Comparison of ENCODE assay signal across 9 mouse cellular contexts in the genomic region with DNA sequence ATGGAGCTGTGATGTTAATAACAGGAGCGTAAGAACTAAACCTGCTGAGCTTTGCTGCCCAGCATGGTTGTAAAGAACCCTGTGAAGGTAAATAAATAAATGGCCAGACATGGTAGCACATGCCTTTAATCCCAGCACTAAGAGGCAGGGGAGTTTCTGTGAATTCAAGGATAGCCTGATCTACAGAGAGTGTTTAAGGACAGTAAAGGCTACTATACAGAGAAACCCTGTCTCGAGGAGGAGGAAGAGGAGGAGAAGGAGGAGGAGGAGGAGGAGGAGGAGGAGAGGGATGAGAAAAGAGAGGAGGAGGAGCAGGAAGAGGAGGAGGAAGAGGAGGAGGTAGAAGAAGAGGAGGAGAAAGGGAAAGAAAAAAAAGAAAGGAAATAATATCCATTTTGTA. TPM values are rescaled to one million over a fixed set of nuclear protein-coding genes. Genes with fewer than 3 reads are reported as not detected.
DNase-seq lines count a peak whose midpoint lies in the region; ATAC-seq and TF ChIP-seq lines count a peak whose summit lies in the region.
"Had no signal": no experiment of that assay in that cellular context is flagged by ENCODE, and none has a peak within 500 bp of the region (broad histone marks: within the 10 kb centered on the region; RNA-seq: fewer than 3 reads in every experiment).

No protein-coding gene starts in this region.

- no peak overlapping the region for H3K9ac ChIP-seq in heart, embryonic 15.5 days
- peak overlapping the region; percentile 76 for H3K9ac ChIP-seq in hindbrain, embryonic 15.5 days
- peak overlapping the region; percentile 79; the same call in 1 of the 2 replicates for H3K9ac ChIP-seq in midbrain, embryonic 16.5 days (ENCODE audit: low read depth, low read length)

- no peak for DNase-seq in heart, postnatal 25 days (ENCODE audit: low spot score)
- no peak for DNase-seq in adrenal gland, postnatal 10 days
- no peak for DNase-seq in gastrocnemius, postnatal 36 days
- DNase-seq in spleen, postnatal 10 days (ENCODE audit: low spot score in 2 of 2), result no peak

- no peak for TF ChIP-seq CTCF in bone marrow macrophage, adult 2 months (IDR thresholded peaks at IDR 0.05; ENCODE audit: low read depth, low read length)

- H3K27me3 ChIP-seq in heart, embryonic 15.5 days, result no peaks in the 10 kb centered on the region
- H3K27me3 ChIP-seq in hindbrain, embryonic 15.5 days, result no peaks in the 10 kb centered on the region
- no peaks in the 10 kb centered on the region for H3K27me3 ChIP-seq in midbrain, embryonic 16.5 days (ENCODE audit: control insufficient read depth, insufficient read depth, low read depth, low read length)
- H3K27me3 ChIP-seq: Patski had no signal

- no peaks in the 10 kb centered on the region for H3K9me3 ChIP-seq in heart, embryonic 15.5 days (replicated peaks)
- no peaks in the 10 kb centered on the region for H3K9me3 ChIP-seq in hindbrain, embryonic 15.5 days
- no peaks in the 10 kb centered on the region for H3K9me3 ChIP-seq in midbrain, embryonic 16.5 days (replicated peaks; ENCODE audit: control insufficient read depth, low read length, poor library complexity, severe bottlenecking)

- peaks cover 7% of the 10 kb centered on the region for H3K4me1 ChIP-seq in heart, embryonic 15.5 days (replicated peaks)
- peaks cover 10% of the 10 kb centered on the region for H3K4me1 ChIP-seq in bone marrow macrophage, adult 2 months (ENCODE audit: control insufficient read depth, insufficient read depth, low read length)
- H3K4me1 ChIP-seq in hindbrain, embryonic 15.5 days (replicated peaks), result peaks cover 18% of the 10 kb centered on the region
- peaks cover 17% of the 10 kb centered on the region for H3K4me1 ChIP-seq in midbrain, embryonic 16.5 days (ENCODE audit: control insufficient read depth, insufficient read depth, low read length)

- peak overlapping the region; percentile 58 for H3K4me3 ChIP-seq in heart, embryonic 15.5 days
- peak overlapping the region; percentile 70 for H3K4me3 ChIP-seq in bone marrow macrophage, adult 2 months (ENCODE audit: insufficient read depth, low read length)
- H3K4me3 ChIP-seq in hindbrain, embryonic 15.5 days, result peak overlapping the region; percentile 67
- H3K4me3 ChIP-seq in midbrain, embryonic 16.5 days (ENCODE audit: low read depth, low read length), result peak overlapping the region; percentile 64

- no peak for TF ChIP-seq POLR2A in bone marrow macrophage, adult 2 months (IDR thresholded peaks at IDR 0.05; ENCODE audit: borderline replicate concordance, low read depth, low read length)

- no peaks in the 10 kb centered on the region for H3K36me3 ChIP-seq in heart, embryonic 15.5 days
- no peaks in the 10 kb centered on the region for H3K36me3 ChIP-seq in hindbrain, embryonic 15.5 days
- no peaks in the 10 kb centered on the region for H3K36me3 ChIP-seq in midbrain, embryonic 16.5 days (ENCODE audit: control insufficient read depth, insufficient read depth, low read length)

- peak overlapping the region; percentile 90 for H3K4me2 ChIP-seq in heart, embryonic 15.5 days
- H3K4me2 ChIP-seq in hindbrain, embryonic 15.5 days, result peak overlapping the region; percentile 97
- peak overlapping the region; percentile 97 for H3K4me2 ChIP-seq in midbrain, embryonic 16.5 days (ENCODE audit: low read length)

- ATAC-seq in heart, embryonic 15.5 days (replicated peaks; ENCODE audit: insufficient number of reproducible peaks, insufficient read depth, low FRiP score, low read depth), result no peak
- ATAC-seq in hindbrain, embryonic 15.5 days (ENCODE audit: low FRiP score, low read depth), result 0 out of 2 replicates have a peak, but pooled peaks have one; percentile 7
- ATAC-seq in midbrain, embryonic 16.5 days, result 0 out of 2 replicates have a peak, but pooled peaks have one; percentile 23

- no peak overlapping the region for H3K27ac ChIP-seq in heart, embryonic 15.5 days
- no peak overlapping the region for H3K27ac ChIP-seq in bone marrow macrophage, adult 2 months (ENCODE audit: insufficient read depth, low read depth, low read length)
- peak overlapping the region; percentile 77 for H3K27ac ChIP-seq in hindbrain, embryonic 15.5 days (replicated peaks)
- peak overlapping the region; percentile 75 for H3K27ac ChIP-seq in midbrain, embryonic 16.5 days (ENCODE audit: low read length)

- 58% methylated on average over 2 of the region's 2 CpGs for WGBS in heart, embryonic 15.5 days
- whole genome bisulfite sequencing in hindbrain, embryonic 15.5 days, result 31% methylated on average over 2 of the region's 2 CpGs
- 29% methylated on average over 2 of the region's 2 CpGs for WGBS in midbrain, embryonic 16.5 days

- intact Hi-C loops in heart, postnatal 25 days (cut with DNase I), result loop anchor here (5.0 kb wide), 1 partner anchor 34 kb away; no protein-coding TSS in a partner anchor
- intact Hi-C loops in gastrocnemius, postnatal 36 days (cut with DNase I), result loop anchor here (5.0 kb wide), 1 partner anchor 71 kb away; no protein-coding TSS in a partner anchor

RNA-seq across cellular contexts. Expression of a gene that starts 0.4 kb away (rescaled TPM):
- 1.9 and 3.2 TPM in 2 replicates for polyA plus RNA-seq in heart, embryonic 15.5 days (2015; fragmentation: Nextera tagmentation; extraction: Ambion mirVana)
- under 1 TPM; 0.45 to 0.60 TPM for total RNA-seq in heart, postnatal 25 days (2021)
- polyA plus RNA-seq in bone marrow macrophage, adult 2 months (2012; ENCODE audit: insufficient read depth, insufficient read length, missing spikeins), result 0.92 and 1.9 TPM in 2 replicates
- 7.8 and 10.9 TPM in 2 replicates for polyA plus RNA-seq in hindbrain, embryonic 15.5 days (2015; fragmentation: Nextera tagmentation; extraction: Ambion mirVana)
- polyA plus RNA-seq in midbrain, embryonic 16.5 days (2015; fragmentation: Nextera tagmentation; extraction: Ambion mirVana), result 7.9 and 10.5 TPM in 2 replicates
- total RNA-seq in adrenal gland, postnatal 10 days (2021), result 1 to 10 TPM; 1.5 to 1.7 TPM
- not detected for total RNA-seq in gastrocnemius, postnatal 36 days (2021)

RNA-seq across cellular contexts. Expression of a gene that starts 26.0 kb away (rescaled TPM):
- 3.2 and 5.7 TPM in 2 replicates for polyA plus RNA-seq in heart, embryonic 15.5 days (2015; fragmentation: Nextera tagmentation; extraction: Ambion mirVana)
- 10 to 100 TPM; 28.5 to 36.4 TPM for total RNA-seq in heart, postnatal 25 days (2021)
- polyA plus RNA-seq in bone marrow macrophage, adult 2 months (2012; ENCODE audit: insufficient read depth, insufficient read length, missing spikeins), result not detected in 2 replicates
- polyA plus RNA-seq in hindbrain, embryonic 15.5 days (2015; fragmentation: Nextera tagmentation; extraction: Ambion mirVana), result 1.5 and 1.7 TPM in 2 replicates
- polyA plus RNA-seq in midbrain, embryonic 16.5 days (2015; fragmentation: Nextera tagmentation; extraction: Ambion mirVana), result 1.1 and 1.3 TPM in 2 replicates
- 10 to 100 TPM; 29.0 to 31.0 TPM for total RNA-seq in adrenal gland, postnatal 10 days (2021)
- under 1 TPM; 0.26 to 0.69 TPM for total RNA-seq in gastrocnemius, postnatal 36 days (2021)

Comparison
In these comparisons a context has a peak if more than half of its experiments do, and no peak if none do; other contexts are left out.
1. H3K27ac ChIP-seq: peak in hindbrain, embryonic 15.5 days (single experiment) and midbrain, embryonic 16.5 days (single experiment); none in heart, embryonic 15.5 days (single experiment) and bone marrow macrophage, adult 2 months (single experiment).
2. Peak in every context shown above with its lines, with median percentiles within 50 percentile points of each other: H3K4me2 ChIP-seq and H3K4me3 ChIP-seq.